Comparison of ENCODE assay signal across 16 mouse cellular contexts in genomic region chr2:6105437-6105836, GRCm38 (mm10).
"Had no signal": no experiment of that assay in that cellular context is flagged by ENCODE, and none has a peak within 500 bp of the region (broad histone marks: within the 10 kb centered on the region; RNA-seq: fewer than 3 reads in every experiment).

No protein-coding gene starts in this region.

- DNase-seq: retina, postnatal 1 day; right cerebral cortex, adult 18-20 months; right cerebral cortex, postnatal 14 days; right cerebral cortex, postnatal 25 days; right cerebral cortex, postnatal 4 days; spleen, adult 18-20 months; thymus, adult 18-20 months; thymus, adult 2 months; thymus, postnatal 14 days; thymus, postnatal 25 days; thymus, postnatal 36 days; thymus, postnatal 4 days had no signal

- H3K36me3 ChIP-seq: neural tube, embryonic 13.5 days; neural tube, embryonic 15.5 days; stomach, embryonic 15.5 days had no signal

- H3K27ac ChIP-seq: neural tube, embryonic 13.5 days; neural tube, embryonic 15.5 days; stomach, embryonic 15.5 days; stomach, postnatal 0 days had no signal

- H3K4me2 ChIP-seq: neural tube, embryonic 13.5 days; neural tube, embryonic 15.5 days; stomach, embryonic 15.5 days had no signal

- H3K4me3 ChIP-seq: neural tube, embryonic 13.5 days; neural tube, embryonic 15.5 days; stomach, embryonic 15.5 days had no signal

- H3K9me3 ChIP-seq: neural tube, embryonic 13.5 days; neural tube, embryonic 15.5 days; stomach, embryonic 15.5 days had no signal

- H3K9ac ChIP-seq: neural tube, embryonic 13.5 days; neural tube, embryonic 15.5 days; stomach, embryonic 15.5 days had no signal
